Mouse (Mus musculus): ENCODE data around the gene Dnase2b. TPM values are rescaled to one million over a fixed set of nuclear protein-coding genes. Genes with fewer than 3 reads are reported as not detected.

Dnase2b gene
- polyA plus RNA-seq, 1 experiment from 2014 or later: not detected

Other genes with a start within 250 kb of the Dnase2b start
- 22.4 and 22.9 TPM in 2 replicates for gene Ssx2ip, start 211.0 kb downstream of the Dnase2b start, polyA plus RNA-seq (2015; fragmentation: Nextera tagmentation; extraction: Ambion mirVana)
- gene Ctbs, start 165.8 kb downstream of the Dnase2b start, polyA plus RNA-seq (2015; fragmentation: Nextera tagmentation; extraction: Ambion mirVana): 14.0 and 17.4 TPM in 2 replicates
- 5.1 and 6.4 TPM in 2 replicates for gene Spata1, start 115.8 kb downstream of the Dnase2b start, polyA plus RNA-seq (2015; fragmentation: Nextera tagmentation; extraction: Ambion mirVana)
- gene Gng5, start 115.8 kb downstream of the Dnase2b start, polyA plus RNA-seq (2015; fragmentation: Nextera tagmentation; extraction: Ambion mirVana): 865 and 917 TPM in 2 replicates
- gene Rpf1, start 94.2 kb downstream of the Dnase2b start, polyA plus RNA-seq (2015; fragmentation: Nextera tagmentation; extraction: Ambion mirVana): 56.8 and 59.5 TPM in 2 replicates
- gene Uox, start 45.2 kb downstream of the Dnase2b start, polyA plus RNA-seq (2015; fragmentation: Nextera tagmentation; extraction: Ambion mirVana): 0.25 and 0.51 TPM in 2 replicates
- 0.14 TPM in 1 of 2 replicates, not detected in the other for gene 4930503B20Rik, start 35.7 kb upstream of the Dnase2b start, polyA plus RNA-seq (2015; fragmentation: Nextera tagmentation; extraction: Ambion mirVana)
- 0.31 and 1.1 TPM in 2 replicates for gene Samd13, start 70.0 kb upstream of the Dnase2b start, polyA plus RNA-seq (2015; fragmentation: Nextera tagmentation; extraction: Ambion mirVana)
- gene Prkacb, start 197.4 kb upstream of the Dnase2b start, polyA plus RNA-seq (2015; fragmentation: Nextera tagmentation; extraction: Ambion mirVana): 64.8 and 65.4 TPM in 2 replicates
- gene Ttll7, start 236.8 kb upstream of the Dnase2b start, polyA plus RNA-seq (2015; fragmentation: Nextera tagmentation; extraction: Ambion mirVana): 1.7 and 1.8 TPM in 2 replicates

Measured in kidney, embryonic 16.5 days (tissue).